Mouse (Mus musculus) cerebellum, adult 2 months (tissue): ENCODE data around the gene Car7.

Experiments
- CTCF ChIP-seq: fragments of 200-500 bp; IDR thresholded peaks from 2 replicates; pipeline ENCODE4 v1.5.1; 2011; ENCODE audit warnings: low read depth, mild to moderate bottlenecking, control low read depth, low read length, moderate library complexity, borderline replicate concordance; ENCODE audit not compliant: insufficient read depth
- POLR2A ChIP-seq: fragments of 200-500 bp; IDR thresholded peaks from 2 replicates; pipeline ENCODE4 v1.6.1; 2011; ENCODE audit warnings: low read length, control low read depth, borderline replicate concordance; ENCODE audit not compliant: insufficient read depth

- TF ChIP-seq CTCF (no peak), POLR2A (no peak)
These were observed 64.0 kb downstream of the Car7 start for GRCm38 (mm10) chr8:104598496-104598895.
